Mouse (Mus musculus) adrenal gland, adult 2 months (tissue): Measurements from ENCODE around the gene Fcgr1. TPM values are rescaled to one million over a fixed set of nuclear protein-coding genes. Genes with fewer than 3 reads are reported as not detected.
A peak's percentile ranks its signal among the peaks of the same experiment; 100 is the strongest.
"Not testable (repeated sequence)": the region's sequence is repeated elsewhere in the genome, so short reads cannot be mapped to it uniquely, and the experiment has no call there.

Experiments
- DNase-seq: peaks from one replicate; pipeline ENCODE4 v3.0.0; 2021
- long read RNA-seq: library from polyadenylated mRNA; stranded (forward); transcript quantifications from one replicate; pipeline ENCODE4 v2.0.0, GENCODE M21; 2021
- polyA plus RNA-seq: library from polyadenylated mRNA; depleted of rRNA; stranded (reverse); fragments of >200 nt; gene quantifications from 2 replicates; pipeline ENCODE4 v1.2.3, GENCODE M21; 2012; rRNA removed
- total RNA-seq, 2 experiments: library from RNA; stranded (reverse); gene quantifications; 2 replicates each; pipeline ENCODE4 v1.2.3; 2021

Gene Fcgr1
- total RNA-seq (1 to 10 TPM; 1.9 to 2.1 TPM), polyA plus RNA-seq (2.2 and 2.3 TPM in 2 replicates)
- long read RNA-seq = 0 reads

DNA sequence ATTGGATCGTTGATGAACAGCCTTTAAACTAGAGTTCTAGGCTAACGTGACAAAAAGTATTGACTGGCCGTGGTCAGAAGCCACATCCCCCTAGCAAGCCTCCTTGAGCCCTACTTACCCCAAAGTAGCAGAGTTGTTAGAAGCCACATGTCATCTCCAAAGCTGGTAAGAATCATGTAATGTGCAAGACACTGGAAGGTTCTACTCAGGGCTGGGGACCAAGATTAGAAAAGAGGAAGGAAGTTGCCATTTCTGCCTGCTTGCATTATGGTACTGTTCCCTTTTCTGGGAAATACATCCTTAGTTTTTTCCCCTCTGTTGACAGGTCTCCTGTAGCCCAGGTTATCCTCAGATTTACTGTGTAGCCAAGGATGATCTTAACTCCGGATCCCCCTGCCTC lies at the start of gene Fcgr1:
Fcgr1 (minus strand) TSS at position 183 of the 400 bp plus-strand sequence.
- DNase-seq = no peak

DNA sequence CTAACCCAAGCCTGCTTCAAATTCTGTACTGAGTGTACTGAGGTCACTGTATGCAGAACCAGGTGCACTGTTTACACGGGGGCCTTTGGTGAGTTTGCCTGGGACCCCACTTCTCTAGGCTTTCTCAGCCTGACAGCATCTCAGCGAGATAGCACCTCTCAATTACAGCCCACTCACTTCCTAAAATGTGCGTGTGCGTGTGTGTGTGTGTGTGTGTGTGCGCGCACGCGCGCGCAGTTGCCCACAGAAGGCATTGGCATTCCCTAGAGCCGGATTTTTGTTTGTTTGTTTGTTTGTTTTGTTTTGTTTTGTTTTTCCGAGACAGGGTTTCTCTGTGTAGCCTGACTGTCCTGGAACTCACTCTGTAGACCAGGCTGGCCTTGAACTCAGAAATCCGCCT lies 48.9 kb upstream of the Fcgr1 start:
- not testable (repeated sequence) for DNase-seq

DNA sequence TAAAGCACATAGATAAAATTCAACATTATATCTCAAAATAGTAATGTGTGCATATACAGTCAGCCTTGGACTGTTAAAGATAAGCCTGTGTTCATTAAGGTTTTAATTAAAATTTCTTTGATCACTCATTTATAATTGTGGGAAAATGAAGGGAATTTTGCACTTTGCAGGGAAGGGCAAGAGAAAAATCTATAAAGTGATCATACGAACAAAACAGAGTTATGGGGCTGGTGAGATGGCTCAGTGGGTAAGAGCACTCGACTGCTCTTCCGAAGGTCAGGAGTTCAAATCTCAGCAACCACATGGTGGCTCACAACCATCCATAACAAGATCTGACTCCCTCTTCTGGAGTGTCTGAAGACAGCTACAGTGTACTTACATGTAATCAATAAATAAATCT lies 48.3 kb upstream of the Fcgr1 start:
- not testable (repeated sequence) for DNase-seq

DNA sequence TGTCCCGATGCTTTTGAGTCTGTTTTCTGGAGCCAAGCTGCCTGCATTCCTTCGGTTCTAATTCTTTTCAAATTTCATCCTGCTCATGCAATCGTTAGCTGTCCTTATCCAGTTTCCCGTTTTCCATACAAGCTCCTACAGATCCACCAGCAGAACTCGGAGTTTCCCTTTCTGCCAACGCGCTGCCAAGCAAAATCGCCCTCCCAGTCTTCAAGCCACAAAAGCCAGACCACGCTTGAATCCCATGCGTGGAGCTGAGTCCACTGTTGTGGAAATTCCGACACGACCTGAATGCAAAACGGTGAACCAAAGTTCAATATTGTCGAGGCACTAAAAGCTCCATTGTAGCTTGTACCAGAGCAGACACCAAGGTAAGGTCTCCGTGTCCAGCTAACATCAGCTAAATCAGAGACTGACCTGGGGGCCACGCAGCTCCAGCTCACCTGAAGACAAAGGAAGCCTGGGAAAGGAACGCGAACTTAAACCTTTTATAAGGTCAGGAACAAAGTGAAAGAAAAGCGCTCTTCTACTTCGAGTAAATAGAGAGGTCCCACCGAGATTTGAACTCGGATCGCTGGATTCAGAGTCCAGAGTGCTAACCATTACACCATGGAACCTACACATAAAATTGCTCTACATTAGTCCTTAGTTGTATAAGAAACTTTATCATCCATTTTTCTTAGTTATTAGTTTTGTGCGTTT lies 47.0 kb upstream of the Fcgr1 start:
- no peak for DNase-seq

DNA sequence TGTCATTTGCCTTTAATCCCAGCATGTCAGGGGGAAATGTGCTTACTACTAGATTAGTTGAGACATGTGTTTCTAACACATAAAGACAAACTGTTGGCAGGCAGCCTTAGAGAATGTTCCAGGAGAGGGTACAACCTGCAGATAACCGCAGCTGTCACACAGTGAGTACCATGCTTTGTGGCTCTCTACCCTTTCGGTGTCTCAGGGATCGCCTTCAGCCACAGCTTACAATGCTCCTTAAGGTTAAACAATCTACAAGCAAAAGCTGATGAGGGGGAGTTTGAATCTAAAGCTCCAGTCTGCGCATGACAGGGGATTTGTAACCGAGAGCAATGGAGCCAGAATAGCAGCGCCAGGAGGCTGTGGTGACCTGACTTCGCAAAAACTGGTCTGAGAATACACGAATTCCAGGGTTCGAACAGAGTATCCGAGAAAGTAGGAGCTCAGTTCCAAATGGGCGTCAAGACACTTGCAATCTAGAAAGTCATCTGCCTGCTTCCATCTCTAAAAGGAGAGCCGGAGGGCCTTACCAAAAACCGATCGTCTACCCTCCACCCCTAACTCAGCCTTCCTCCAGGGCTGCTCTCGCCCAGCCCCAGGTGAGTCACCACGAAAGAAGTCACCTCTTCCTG lies 45.2 kb upstream of the Fcgr1 start:
- DNase-seq = no peak

DNA sequence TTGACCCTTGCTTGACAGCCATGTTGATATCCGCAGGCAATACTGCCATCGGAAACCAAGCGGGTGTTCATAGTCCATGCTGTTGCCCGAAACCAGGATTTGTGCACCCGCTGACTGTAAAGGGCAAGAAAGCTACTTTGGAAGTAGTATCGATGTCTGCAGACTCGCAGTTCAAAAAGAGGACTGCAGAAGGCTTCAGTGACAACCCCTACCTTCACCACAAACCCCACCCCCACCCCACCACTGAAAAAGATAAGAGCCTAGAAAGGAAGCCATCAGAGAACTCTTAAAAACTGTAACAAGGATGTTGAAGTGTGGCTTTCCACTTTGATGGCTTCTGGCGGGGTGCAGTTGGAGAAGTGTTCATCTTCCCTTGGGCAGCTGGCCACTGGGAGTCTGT lies 44.3 kb upstream of the Fcgr1 start:
- no peak for DNase-seq

DNA sequence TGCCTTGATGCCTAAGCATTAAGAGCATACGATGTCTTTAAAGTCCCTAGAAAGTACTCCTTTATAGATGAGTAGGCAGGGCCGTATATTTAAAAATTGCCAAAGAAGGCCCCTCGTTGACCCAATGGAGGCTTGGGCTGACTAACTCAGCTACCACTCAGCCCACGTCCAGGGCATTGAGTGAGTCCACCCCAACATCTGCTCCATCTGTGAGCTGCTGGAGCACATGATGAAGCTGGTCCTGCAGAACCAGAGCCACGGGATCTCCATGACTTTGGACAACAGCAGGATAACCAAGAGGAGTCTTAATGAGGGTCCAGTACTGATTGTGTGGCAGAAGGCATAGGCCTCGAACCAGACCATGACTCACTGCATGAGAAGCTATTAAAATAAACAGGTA lies 43.5 kb upstream of the Fcgr1 start:
- DNase-seq = no peak

DNA sequence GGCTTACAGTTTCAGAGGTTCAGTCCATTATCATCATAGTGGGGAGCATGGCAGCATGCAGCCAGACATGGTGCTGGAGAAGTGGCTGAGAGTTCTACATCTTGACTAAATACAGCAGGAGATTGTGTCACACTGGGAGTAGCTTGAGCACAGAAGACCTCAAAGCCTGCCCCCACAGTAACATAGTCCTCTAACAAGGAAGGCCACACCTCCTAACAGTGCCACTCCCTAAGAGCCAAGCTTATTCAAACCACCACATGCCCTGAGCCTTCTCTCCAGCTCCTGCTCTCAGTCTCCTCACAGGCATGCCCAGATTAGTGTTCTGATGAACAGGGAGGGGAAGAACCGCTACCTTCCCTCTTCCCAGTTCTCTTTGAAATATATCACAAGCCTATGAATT lies 42.9 kb upstream of the Fcgr1 start:
- DNase-seq = no peak

DNA sequence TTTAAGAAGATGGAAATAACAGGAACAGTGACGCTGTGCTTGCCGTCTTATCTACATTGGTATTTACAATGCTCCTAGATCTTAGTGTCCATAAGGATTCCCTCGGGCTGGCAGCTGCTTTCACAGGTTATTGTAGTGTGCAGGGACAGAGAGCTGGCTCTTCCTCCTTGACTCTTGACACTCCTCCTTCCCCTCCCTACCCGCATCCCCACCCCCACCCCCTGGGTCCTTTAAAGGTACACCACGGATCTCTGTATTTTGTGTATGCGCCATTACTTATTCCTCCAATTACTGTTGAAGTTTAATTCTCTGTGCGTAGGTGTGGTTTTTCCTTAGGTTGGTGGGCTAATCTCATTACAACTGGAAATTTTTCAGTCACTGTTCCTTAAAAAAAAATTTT lies 41.8 kb upstream of the Fcgr1 start:
- no peak for DNase-seq

DNA sequence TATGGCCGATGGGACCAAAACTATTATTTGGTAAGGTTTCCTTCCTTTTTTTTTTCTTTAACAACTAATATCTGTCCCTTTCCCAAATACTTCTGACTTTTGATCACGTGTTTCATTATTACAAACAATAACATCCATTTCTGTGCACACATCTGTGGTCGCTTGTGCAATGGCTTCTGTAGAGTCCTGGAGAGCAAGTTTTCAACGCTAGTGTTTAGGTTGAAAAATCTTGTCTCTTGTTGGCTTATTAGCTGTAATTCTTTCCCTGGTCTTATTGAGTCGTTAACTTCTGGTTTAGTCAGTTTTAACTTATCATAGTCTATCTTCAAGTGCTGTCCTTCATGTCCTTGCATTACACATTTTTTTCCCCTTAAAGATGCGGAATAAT lies 41.4 kb upstream of the Fcgr1 start:
- no peak for DNase-seq

DNA sequence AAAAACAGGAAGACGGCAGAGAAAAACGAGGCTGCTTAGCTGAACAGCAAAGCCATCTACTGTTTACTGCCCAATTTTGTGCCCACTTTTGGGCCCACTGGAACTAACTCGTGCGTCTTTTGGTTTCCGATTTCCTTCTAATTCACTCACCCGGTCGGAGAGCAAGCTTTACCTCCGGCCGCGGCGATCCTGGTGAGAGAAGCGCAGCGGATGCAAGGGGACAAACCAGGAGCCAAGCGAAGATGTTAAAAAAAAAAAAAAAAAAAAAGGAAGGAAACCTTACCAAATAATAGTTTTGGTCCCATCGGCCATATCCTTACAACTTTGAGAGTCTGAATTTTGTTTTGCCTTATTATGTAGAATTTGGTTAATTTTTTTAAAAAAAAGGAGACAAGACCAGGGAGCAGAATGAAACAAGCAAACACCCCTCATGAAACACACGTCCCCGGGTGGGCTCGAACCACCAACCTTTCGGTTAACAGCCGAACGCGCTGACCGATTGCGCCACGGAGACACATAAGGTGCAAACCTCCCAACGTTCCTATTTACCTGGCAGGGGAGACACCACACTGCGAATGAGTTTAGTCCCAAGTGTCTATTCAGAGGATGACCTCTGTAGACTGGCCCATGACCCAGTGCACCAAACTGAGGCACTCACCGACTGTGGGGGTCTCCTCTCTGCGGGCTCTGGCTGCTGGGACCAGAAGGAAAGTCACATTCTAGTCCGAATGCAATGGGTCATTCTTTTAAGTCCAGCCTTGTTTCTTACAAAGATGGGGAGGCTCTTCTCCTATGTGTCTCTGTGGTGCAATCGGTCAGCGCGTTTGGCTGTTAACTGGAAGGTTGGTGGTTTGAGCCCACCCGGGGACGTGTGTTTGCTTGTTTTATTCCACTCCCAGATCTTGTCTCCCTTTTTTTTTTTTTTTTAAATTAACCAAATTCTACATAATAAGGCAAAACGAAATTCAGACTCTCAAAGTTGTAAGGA lies 40.7 kb upstream of the Fcgr1 start:
- DNase-seq = no peak

DNA sequence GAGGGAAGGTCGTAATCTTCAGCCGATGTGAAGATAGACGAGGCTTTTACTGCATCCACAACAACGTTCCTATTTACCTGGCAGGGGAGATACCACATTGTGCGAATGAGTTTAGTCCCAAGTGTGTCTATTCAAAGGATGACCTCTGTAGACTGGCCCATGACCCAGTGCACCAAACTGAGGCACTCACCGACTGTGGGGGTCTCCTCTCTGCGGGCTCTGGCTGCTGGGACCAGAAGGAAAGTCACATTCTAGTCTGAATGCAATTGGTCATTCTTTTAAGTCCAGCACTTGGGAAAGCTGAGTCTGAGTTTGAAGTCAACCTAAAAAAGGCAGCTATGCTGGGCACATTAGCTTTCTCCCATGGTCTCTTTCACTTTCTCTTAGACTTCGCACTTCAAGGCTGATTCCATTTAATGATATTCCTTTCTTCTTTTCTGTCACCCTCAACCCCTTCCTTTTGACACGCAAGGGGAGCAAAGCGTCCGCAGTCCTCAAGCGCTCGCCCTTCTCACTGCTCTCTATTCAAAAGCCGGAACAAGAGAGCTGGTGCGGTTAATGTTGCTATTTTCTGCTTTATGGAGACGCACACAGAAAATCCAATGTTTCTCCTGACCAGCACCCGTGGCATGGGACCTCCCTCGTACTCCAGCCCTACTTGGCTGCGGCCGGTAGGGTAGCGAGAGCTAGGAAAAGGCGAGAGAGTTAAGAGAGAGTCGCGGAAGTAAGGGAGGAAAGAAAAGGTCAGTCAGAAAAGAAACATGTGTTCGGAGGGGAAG lies 39.8 kb upstream of the Fcgr1 start:
- peak; percentile 17 for DNase-seq

DNA sequence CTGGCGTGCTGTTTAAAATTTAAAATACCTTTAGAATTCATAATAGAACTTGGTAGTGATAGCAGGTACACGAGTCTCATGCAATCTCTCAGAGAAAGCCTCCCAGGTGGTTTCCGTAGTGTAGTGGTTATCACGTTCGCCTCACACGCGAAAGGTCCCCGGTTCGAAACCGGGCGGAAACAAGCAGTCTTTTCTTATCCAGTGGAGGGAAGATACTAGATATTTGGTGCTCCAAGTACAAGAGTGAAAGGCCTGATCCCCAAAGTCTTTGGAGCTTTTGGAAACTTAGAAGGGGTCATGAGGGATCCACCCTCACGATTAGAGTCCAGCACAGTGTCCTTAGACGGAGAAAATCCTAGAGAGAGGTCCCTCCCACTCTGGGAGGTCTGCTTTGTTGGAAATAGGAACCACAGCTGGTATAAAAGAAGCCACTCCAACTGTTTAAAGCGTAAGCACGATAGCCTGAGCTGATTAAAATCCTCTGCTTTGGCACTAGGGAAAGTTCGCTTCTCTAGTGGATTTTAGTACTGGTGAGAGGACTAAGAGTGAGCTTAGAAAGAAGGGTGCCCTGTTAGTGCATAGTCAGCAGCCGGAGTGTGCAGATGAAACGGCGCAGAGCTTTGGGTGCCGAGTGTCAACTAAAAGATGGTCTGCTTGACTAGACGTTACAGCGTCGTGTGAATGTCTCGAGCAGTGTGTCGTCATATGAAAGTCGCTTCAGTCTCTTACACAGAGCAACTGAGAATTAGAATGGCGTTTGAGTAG lies 39.0 kb upstream of the Fcgr1 start:
- DNase-seq = no peak

DNA sequence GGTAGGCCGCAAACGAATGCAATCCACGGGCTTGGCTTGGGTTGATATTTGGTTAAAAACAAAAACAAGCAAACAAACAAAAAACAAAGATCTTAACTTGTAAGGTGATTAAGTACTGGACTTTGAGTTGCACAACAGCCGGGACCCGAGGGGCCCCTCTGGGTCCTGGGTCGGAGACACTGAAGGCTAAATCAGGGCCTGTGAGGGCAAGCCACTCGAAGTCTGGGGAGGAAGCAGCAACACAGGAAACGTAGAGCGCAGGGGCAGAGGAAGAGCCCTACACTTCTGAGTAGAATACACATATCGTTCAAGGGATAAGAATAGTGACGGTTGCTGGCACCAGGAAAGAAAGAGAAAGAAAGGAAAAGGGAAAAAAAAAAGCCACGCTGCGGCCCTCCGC lies 38.2 kb upstream of the Fcgr1 start:
- DNase-seq = no peak

DNA sequence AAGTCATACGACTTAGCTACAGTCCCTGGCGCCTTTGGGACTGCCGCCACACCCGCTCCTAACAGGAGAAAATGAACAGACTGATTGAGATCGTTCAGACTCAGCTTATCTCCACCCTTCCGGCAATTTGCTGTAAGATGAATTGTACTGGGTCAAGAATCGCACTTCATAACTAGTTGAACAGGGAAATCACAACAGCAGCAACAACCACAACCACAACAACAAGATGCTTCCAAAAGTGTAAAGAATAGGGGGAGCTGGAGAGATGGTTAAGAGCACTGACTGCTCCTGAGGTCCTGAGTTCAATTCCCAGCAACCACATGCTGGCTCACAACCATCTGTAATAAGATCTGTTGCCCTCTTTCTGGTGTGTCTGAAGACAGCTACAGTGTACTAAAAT lies 37.7 kb upstream of the Fcgr1 start:
- no peak for DNase-seq

DNA sequence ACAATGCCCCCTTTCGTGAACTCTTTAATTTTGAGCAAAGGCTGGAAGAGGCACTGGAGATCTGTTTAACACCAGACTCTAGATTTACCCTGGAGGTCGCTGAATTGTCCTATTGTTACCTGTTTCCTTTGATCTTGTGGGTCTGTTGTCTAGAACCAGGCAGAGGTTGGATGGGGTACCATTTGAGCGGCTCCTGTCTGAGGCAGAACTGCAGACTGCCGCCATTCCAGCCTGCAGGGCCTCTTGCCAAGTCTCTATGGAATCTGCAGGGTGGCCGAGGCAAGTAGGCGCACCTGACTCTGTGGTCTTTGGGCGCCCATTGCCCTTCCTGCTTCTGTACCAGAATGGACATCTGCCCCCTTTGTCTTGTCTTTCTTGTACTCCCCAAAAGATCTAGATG lies 36.8 kb upstream of the Fcgr1 start:
- no peak for DNase-seq

DNA sequence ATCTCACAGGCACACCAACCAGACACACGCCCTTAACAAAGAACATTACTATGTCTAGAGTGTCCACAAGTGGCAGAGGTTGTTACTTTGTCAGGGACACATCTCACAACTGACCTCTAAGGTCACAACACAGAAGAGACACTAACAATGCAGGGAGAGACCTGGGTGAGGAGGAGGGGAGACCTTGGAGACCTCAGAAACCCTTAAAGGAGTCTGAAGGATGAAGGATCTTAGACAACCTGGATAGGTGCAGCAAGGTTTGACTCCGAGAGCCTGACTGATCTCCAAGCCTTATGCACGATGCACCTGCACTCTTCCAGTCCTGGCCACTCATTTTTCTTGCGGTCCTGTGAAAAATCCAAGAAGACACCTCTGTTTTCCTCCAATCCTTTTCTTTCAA lies 36.4 kb upstream of the Fcgr1 start:
- DNase-seq = no peak

DNA sequence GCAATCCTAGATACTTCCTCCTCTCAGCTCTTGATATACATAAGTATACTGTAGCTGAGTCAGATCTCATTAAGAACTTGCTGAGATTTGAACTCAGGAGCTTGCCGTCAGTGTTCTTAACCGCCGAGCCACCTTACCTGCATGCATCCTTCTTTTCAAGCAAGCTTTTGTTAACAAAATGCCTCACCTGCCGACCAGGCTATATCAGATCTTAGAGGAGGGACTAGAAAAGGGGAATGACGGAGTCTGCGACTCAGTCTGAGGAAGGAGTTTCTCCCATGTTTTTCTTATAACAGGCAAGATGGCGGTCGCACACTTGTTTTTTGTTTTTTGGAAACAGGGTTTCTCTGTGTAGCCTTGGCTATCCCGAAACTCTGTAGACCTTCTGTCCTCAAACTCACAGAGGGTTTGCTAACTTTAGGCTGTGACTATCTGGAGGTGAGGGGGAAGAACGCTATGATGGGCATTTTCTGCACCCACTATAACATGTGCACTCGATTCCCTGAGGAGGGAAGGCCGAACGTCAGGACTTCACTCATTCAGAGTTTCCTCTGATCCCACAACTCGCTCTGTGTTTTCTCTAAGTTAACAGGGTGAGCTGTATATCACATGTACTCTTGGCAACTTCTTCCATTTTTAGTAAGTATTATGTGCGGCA lies 35.1 kb upstream of the Fcgr1 start:
- DNase-seq = no peak

DNA sequence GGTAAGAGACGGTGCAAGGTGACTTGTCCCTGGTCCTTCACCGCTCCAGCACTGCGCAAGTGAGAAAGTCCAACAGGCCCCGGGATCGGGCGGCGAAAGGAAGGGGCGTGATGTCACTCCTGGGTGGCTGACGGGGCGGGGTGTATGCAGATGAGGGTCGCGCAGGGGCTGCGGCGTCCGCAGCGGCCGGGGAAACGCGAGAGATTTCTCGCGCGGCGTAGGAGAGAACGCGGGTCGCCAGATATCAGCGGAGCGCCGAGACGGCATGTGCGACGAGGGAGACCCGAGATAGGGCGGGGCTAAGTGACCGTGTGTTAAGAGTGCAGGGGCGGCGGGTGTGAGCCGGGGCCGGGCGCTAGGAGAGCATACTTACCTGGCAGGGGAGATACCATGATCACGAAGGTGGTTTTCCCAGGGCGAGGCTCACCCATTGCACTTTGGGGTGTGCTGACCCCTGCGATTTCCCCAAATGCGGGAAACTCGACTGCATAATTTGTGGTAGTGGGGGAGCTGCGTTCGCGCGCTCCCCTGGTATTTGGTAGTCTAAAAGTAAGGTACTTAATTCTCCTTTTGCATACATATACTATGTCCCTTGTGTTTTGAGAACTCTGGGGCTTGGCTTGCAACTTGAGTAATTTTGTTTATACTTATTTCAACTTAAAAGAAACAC lies 34.4 kb upstream of the Fcgr1 start:
- DNase-seq = peak; percentile 32

DNA sequence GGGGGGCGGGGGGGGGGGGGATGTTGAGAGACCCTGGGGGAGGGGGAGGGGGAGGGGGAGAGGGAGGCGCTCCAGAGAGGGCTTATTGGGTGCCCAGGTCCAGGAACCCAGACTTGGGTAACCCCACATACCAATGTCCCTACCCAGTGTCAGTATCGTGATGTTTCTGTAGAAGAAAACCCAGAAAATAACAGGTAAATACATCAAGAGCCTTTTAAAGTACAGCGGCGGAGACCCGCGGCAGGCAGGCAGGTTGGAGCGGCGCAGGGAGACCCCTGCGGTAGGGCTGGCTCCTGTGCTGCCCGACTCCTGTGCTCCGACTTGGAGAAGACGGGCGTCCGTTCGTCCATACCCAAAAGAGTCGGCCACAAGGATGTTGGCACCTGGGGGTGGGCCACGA lies 33.9 kb upstream of the Fcgr1 start:
- no peak for DNase-seq
